Mouse (Mus musculus): ENCODE measurements around the gene Arhgap21.

Arhgap21 gene

DNA sequence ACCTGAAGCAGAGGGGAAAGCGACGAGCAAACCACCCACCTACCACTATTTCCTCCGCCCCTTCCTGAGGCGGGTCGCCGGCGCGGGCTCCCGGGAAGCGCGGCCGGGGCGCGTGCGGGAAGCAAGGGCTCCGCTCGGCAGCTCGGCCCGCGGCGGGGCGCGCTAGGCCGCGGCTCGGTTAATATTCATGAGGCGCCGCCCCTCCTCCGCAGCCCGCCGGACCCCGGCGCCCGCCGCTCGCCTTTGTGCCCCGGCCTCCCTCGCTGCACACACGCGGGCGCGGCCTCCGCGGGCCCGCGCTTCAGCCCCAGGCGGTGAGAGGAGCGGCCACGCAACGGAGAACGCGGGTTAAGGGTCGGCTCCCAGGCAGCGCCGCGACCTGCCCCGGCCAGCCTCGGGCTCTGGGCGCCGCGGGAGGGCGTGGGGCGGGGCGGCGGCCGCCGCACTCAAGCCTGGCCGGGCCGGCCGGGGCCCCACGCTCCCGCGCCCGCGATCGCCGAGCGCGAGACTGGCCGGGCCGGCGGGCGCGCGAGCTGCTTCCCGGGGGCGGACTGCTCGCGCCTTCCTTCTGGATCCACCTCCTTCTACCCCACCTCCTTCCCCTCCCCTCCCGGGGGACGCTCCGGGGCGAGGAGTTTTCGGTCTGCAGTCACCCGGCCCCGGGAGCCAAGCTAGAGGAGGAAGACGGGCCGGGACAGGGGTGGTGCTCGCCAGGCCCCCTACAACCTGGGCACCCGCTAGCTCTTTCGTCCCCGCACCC is at the start of gene Arhgap21:
Arhgap21 (minus strand) TSS at position 441 of the 760 bp plus-strand sequence.
- in situ Hi-C loops (cut with MboI, MseI) = loop anchor here (25.0 kb wide), 1 partner anchor 1844 kb away; no protein-coding TSS in a partner anchor

- in situ Hi-C loops (cut with MboI, MseI) = no loop called here
These were observed 47.9 kb upstream of the Arhgap21 start for GRCm38 (mm10) chr2:21016589-21016988.

- in situ Hi-C loops (cut with MboI, MseI) = no loop called here
These were observed 42.2 kb upstream of the Arhgap21 start for GRCm38 (mm10) chr2:21010806-21011397.

DNA sequence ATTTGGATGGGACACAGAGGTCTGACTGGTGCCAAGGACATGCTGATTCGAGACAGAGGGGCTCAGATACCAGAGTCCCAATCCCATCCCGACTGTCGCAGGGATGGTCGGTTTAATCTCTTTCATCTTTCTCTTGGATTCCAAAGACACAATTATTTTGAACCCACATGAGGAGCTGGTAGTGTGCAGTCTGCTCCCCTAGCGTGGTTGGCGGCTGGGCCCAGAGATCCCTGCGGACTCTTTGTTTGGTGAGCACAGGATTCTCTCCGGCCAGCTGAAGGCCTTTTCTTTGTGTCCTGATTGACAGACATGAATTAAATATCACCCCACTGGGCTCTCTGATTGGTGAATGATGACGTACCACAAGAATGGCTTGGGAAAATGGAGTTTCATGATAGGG is 41.5 kb upstream of the Arhgap21 start:
- in situ Hi-C loops (cut with MboI, MseI) = no loop called here

GRCm38 (mm10) chr2:21009258-21010140 is 40.8 kb upstream of the Arhgap21 start:
- in situ Hi-C loops (cut with MboI, MseI) = no loop called here

DNA sequence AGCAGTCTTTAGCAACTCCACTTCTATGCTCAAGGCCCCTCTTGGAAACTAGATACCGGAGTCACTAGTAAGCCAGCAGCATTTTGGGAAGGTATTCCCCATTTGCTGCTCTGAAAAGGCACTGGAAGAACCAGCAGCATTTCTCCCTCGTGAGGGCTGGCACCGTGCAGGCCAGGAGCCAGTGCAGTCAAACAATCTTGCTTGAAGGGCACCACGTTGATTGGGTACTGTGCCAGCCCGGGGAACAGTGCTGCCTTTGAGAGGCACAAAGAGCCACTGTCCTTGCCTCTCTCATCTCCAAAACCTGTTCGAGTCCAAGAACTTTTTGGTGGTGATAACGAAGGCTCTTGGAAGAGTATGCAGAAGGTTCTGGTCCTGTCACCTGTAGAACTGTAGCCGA is 33.9 kb upstream of the Arhgap21 start:
- in situ Hi-C loops (cut with MboI, MseI) = no loop called here

- in situ Hi-C loops (cut with MboI, MseI) = no loop called here
These were observed 32.5 kb upstream of the Arhgap21 start for GRCm38 (mm10) chr2:21001156-21001555.

DNA sequence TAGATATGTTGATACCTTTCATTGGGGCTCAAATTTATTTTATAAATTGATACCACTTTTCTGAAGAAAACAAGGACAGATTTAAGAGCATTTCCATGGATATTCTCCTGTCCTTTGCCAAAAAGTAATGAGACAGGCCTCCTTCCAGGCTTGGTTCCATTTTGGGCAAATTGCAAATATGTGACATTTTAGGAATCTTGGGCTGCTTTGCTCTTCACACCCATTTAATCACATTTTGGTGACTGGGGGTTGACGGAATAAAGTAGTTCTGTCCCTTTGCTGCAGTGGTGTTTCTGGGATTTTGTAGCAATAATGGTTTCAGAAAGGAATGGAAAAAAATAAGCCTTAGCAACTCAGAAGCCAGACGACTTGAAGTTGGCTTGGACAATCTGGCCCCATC is 26.9 kb upstream of the Arhgap21 start:
- in situ Hi-C loops (cut with MboI, MseI) = no loop called here

DNA sequence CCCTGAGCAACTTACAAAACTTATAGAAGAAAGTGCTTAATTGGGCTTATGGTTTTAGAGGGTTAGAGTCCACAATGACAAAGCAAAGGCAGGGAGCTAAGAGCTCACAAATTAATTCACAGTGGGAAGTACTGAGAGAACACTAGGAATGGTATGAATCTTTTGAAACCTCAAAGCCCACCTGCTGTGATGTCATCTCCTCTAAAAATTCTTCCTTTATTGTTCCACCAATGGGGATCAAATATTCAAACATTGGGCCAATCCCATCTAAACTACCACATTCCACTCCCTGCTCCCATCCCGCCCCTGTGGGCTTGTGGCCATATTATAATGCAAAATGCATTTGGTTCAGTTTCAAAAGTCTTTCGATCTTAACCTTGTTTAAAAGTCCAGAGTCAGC is 22.8 kb upstream of the Arhgap21 start:
- in situ Hi-C loops (cut with MboI, MseI) = no loop called here

GRCm38 (mm10) chr2:20990907-20991306 is 22.2 kb upstream of the Arhgap21 start:
- in situ Hi-C loops (cut with MboI, MseI) = no loop called here

DNA sequence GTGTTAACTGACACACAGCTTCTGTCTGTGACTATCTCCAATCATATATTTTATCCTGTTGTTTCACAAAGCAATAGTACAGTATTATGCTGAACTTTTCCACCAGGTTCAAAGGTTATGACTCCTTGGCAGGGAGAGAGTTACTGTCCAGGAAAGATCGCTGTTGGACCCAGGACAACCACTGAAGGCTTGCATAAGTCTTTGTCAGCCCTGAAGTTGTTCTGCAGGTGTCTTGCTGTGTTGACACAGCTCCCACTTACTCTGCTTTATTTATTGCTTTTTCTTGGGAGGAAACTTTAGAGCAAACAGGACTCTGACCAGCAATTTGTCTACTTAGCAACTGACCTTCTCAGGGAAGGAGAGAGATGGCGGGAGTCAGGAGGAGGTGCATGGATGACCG is 21.4 kb upstream of the Arhgap21 start:
- in situ Hi-C loops (cut with MboI, MseI) = no loop called here

DNA sequence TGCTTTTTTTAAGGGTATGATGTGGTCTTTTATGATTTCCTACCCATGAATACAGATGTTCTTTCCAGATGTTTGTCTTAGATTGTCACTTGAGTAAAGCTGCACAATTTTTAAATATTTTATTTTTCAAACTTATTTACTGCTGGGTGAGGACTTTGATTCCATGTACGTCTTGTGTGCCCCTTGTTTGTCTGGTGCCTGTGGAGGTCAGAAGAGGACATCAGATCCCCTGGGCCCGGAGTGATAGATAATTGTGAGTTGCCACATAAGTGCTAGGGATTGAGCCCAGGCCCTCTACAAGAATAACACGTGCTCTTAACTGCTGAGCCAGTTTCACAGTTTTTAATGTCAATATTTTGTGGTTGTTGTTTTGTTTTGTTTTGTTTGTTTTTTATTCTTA is 19.1 kb upstream of the Arhgap21 start:
- in situ Hi-C loops (cut with MboI, MseI) = no loop called here

DNA sequence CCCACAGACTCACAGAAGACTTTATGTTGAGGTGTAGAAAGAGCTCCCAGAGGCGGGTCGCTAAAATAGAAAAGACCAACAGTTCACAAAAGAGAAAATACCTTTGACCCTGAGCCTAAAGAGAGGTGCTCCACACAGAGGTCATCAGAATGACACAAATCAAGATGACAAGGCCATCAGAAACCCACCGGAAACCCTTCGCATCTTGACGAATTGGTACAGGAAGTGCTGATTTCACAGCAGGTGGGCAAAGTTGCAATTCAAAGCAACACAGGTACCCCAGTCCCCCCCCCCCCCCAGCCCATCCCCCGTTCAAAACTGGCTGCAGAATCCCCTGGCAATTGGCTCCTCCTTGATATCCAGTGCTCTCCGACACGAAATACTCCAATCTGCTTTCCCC is 10.0 kb upstream of the Arhgap21 start:
- in situ Hi-C loops (cut with MboI, MseI) = loop anchor here (10.0 kb wide), 1 partner anchor 226 kb away; the partner anchor contains the start of genes Enkur and Thnsl1

- in situ Hi-C loops (cut with MboI, MseI) = loop anchor here (10.0 kb wide), 1 partner anchor 228 kb away; the partner anchor contains the start of genes Enkur and Thnsl1
These were observed 8.4 kb upstream of the Arhgap21 start for GRCm38 (mm10) chr2:20977051-20977450.

- in situ Hi-C loops (cut with MboI, MseI) = loop anchor here (10.0 to 25.0 kb wide), 2 partner anchors 231 to 1839 kb away; partner anchors contain the start of genes Enkur and Thnsl1
These were observed 4.8 kb upstream of the Arhgap21 start for GRCm38 (mm10) chr2:20973513-20973912.

DNA sequence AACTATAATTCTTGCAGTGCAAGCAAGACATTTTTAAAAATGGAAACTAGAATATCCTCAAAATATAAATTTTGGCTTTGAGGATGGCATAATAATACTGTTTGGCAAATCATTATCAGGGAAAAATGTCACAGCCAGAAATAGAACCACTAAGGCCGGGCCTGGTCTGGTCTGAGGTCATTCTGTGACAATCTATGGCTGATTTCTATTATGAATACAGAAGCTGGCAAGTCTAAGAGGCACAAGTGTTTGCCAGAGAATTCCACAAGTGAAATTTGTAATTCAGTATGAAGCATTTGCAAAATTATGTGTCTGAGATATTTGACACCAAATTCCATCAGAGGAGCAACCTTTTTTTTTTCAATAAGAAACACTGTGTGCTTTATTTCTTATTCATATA is 3.5 kb upstream of the Arhgap21 start:
- in situ Hi-C loops (cut with MboI, MseI) = loop anchor here (10.0 to 25.0 kb wide), 2 partner anchors 233 to 1840 kb away; partner anchors contain the start of genes Enkur and Thnsl1

- in situ Hi-C loops (cut with MboI, MseI) = loop anchor here (10.0 to 25.0 kb wide), 2 partner anchors 233 to 1841 kb away; partner anchors contain the start of genes Enkur and Thnsl1
These were observed 2.9 kb upstream of the Arhgap21 start for GRCm38 (mm10) chr2:20971628-20972027.

- in situ Hi-C loops (cut with MboI, MseI) = loop anchor here (10.0 to 25.0 kb wide), 2 partner anchors 235 to 1843 kb away; partner anchors contain the start of genes Enkur and Thnsl1
These were observed 820 bp upstream of the Arhgap21 start for GRCm38 (mm10) chr2:20969201-20970200.

GRCm38 (mm10) chr2:20967646-20968351 is 882 bp downstream of the Arhgap21 start:
- in situ Hi-C loops (cut with MboI, MseI) = loop anchor here (25.0 kb wide), 1 partner anchor 1845 kb away; no protein-coding TSS in a partner anchor

Measured in T-helper 1 cell (primary cell).